Mouse (Mus musculus) left cerebral cortex, adult 2 months (tissue): ENCODE measurements at regions not wholly inside any gene's neighbourhood (a gene's known extent, or its start where the extent isn't known, plus 50 kb on each side); places are given as distances from the start of the nearest gene placed in this dataset.

ENCODE experiments used
- DNase-seq, 2 experiments: peaks; one replicate each; pipeline ENCODE4 v3.0.0; 2021 to 2022; ENCODE audit warnings: low spot score in 2 of 2, mixed read lengths in 1 of 2; ENCODE audit errors: extremely low spot score in 1 of 2
- H3K27ac ChIP-seq: fragments of 200-600 bp; 2 replicates; pipeline ENCODE4 v1.8.1; 2022
- H3K4me3 ChIP-seq: fragments of 200-600 bp; 2 replicates; pipeline ENCODE4 v1.8.1; 2022
- CTCF ChIP-seq: fragments of 200-600 bp; IDR thresholded peaks from 2 replicates; pipeline ENCODE4 v1.8.1; 2022; ENCODE audit warnings: antibody characterized with exemption, mild to moderate bottlenecking, moderate library complexity
- intact Hi-C: fragments of 180-260 bp; cut with DNase I; formaldehyde crosslinking; loops from one replicate; pipeline ENCODE4 v1.15.1; 2025

DNA sequence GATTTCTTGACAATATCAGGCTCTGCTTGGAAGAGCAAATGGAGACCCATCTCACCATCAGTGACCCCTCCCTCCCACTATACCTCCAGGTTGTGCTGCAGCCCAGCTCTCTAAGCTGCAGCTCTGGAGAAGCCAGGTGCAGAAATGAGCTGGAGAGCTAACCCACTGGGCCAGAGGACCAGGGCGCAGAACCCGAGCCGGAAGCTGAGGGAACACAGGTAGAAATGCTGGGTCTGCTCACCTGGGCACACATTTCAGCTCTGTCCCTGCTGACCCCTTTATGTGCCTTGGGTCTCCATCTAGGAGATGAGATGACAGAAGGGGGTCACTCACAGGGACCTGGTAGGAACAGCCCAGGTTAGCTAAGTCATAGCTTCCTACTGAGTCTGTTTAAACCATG lies 92.0 kb downstream of the Cops8 start:
- intact Hi-C loops: loop anchor here (5.0 kb wide), 1 partner anchor 38 kb away; no protein-coding TSS in a partner anchor
- no peak for TF ChIP-seq CTCF

DNA sequence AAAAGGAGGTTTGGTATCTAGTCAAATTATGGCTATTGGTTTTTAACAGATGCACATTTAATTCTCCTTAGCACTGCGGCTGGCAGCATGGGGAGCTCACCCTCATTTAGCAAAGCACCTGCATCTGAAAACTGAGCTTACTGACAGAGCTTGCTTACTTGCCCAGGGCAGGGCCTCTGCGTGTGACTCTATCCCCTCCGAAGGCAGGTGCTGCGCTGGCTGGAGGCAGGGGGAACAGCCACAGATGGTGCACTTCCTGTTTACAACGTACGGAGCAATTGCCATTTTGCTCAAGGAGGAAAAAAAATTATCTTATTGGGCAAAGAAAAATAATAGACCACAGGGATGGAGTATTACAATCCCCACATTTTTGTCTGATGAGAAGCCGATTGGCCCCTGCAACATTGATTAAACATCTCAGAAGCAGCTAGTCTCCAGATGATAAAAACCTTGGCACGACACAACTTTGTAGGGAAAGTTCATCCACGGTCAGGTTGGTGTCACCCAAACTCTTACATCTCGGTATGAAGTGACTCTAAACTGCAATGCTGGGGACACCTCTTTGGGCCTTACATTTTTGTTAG lies 92.5 kb downstream of the Cops8 start:
- H3K4me3 ChIP-seq: no peak overlapping the region
- no peak for DNase-seq
- intact Hi-C loops: no loop called here
- TF ChIP-seq CTCF: no peak
- H3K27ac ChIP-seq: no peak overlapping the region

More for the DNA sequence above, 92.0 kb downstream of the Cops8 start:
- Histone ChIP-seq H3K4me3 (no peak overlapping the region), H3K27ac (no peak overlapping the region)
- DNase-seq: no peak

DNA sequence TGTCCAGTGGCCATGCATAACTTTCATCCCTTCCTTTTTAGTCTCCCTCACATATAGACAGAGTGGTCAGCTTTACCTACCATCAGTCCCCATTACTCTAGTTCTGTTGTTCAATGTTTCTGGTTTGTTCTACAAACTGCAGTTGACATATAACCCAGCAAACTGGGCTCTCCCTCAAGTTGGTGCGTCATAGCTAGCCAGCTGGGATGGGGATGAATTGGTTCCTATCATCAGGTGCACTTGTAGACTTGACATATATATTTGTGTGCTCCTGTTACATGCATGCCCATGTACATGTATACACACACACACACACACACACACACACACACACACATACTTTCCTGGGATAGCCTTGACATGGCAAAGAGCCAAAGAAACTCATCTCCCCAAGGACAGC lies 93.2 kb downstream of the Cops8 start:
- intact Hi-C loops: no loop called here
- Histone ChIP-seq H3K4me3 (no peak overlapping the region), H3K27ac (no peak overlapping the region)
- no peak for TF ChIP-seq CTCF
- DNase-seq: no peak

DNA sequence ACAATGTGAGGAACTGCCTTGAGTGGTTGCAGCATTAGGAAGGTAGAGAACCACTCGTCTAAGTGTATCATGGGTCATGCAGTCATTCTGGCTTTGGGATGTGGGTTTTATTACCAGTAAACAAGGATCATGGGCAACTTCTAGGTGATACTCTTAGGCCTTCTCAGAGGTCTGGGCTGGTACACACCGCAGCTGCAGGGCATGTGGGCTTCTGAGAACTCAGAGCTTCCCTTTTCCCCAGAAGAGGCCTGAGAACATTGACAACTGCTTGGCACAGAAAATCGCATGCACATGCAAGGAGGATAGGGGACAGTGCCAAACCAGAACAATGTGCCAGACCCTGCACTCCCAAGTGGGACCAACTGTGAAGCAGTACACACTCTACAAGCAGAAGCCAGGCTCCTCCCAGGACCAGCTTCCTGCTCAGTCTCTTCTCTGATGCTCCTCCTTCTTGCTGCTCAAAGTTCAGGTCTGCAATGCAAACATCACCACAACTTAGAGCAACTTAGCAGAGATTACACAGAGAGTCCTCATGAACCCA lies 94.3 kb downstream of the Cops8 start:
- intact Hi-C loops: no loop called here
- no peak overlapping the region for H3K4me3 ChIP-seq
- no peak for DNase-seq
- no peak for TF ChIP-seq CTCF
- no peak overlapping the region for H3K27ac ChIP-seq

DNA sequence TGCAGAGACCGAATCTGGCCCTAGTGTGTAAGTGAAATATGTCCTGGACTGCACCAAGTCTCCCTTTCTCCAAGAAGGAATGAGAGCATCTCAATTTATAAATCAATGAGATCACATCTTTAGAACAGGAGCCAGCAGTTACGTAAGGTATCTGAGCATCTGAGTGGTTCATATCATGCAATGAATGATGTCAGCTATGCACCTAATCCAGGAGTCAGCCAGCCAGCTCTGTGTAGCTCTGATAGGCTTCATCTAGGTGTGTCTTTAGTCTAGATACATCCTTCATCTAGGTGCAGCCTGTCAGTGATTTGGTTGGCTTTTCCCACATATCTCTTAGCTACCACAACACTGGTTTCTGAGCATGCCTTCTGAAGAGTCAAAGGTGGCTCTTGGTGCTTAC lies 95.8 kb downstream of the Cops8 start:
- no peak overlapping the region for H3K27ac ChIP-seq
- intact Hi-C loops: no loop called here
- DNase-seq: no peak
- no peak overlapping the region for H3K4me3 ChIP-seq
- no peak for TF ChIP-seq CTCF

DNA sequence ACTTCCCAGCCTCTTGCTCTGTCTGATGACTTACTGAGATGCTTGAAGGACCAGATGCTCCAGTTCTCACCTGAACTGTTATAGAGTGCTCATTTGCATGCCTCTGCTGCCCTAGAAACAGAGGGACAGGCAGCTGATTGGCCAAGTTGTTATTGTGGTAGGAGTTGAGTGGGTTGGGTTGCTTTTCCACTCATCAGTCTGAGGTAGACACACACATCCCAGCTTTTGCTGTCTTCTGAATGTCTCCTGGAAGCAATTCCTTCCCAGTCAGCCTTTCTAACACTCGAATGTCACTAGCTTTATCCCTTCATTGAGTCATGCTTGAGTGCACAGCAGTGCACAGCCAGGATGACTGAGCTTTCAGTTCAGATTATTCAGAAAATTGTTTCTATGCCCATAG lies 99.0 kb downstream of the Cops8 start:
- intact Hi-C loops: no loop called here
- no peak for DNase-seq
- Histone ChIP-seq H3K4me3 (no peak overlapping the region), H3K27ac (no peak overlapping the region)
- TF ChIP-seq CTCF: no peak

DNA sequence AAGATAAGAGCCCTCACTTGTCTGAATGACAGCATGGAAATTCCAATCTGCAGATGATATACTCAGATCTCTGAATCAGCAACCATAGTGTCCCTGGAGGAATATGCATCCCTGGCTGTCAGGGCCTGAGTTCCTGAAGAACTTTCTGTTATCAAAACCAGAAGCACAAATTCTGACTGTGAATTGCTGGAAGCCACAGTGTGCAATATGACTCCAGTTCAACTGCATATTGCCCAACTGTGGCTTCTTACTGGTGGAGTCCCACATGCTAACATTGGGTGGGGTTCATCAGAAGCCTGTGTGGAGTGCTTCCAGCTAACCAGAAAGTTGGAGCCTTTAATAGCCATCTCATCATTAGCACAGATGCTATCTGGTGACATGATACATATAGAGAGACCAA lies 103.6 kb downstream of the Cops8 start:
- DNase-seq: no peak
- H3K4me3 ChIP-seq: no peak overlapping the region
- H3K27ac ChIP-seq: no peak overlapping the region
- no peak for TF ChIP-seq CTCF
- intact Hi-C loops: no loop called here

DNA sequence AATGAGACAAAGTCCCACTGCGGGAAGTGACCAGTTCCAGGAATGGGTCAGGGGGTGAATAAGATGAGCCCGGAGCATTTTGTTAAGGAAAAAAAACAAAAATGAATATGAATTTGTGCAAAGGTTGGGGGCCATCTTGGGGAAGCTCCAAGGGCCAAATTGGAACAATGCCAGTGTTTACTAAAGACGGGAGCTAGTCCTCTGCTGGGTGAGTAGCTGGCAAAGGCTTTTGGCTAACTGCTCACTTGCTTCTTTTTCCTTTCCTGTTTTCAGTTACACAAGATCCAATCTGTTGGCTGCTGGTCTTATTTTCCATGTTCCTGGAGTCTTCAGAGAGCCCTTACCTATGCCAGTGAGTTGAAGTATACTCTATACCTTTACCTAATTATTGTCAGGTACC lies 107.0 kb downstream of the Cops8 start:
- intact Hi-C loops: no loop called here
- no peak for TF ChIP-seq CTCF

DNA sequence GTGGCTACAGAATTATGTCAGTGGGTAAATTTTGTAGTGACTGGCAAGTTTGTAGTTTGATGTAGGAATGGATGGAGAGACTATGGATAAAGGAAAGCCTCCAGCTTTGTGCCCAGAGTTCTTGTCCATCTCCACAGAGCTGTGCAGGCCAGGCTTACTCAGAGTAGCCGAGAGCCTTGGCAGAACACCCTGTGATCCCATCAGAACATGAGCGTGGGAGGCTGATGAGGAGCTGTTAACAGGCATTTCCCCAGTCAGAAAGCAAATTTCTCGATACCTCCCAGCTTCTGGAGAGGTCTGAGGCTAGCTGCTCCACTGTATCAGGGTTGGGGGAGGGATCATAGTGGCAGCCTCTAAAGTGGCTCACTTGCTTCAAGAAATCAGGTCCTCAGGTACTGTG lies 107.8 kb downstream of the Cops8 start:
- intact Hi-C loops: no loop called here
- H3K27ac ChIP-seq: no peak overlapping the region
- no peak overlapping the region for H3K4me3 ChIP-seq
- no peak for TF ChIP-seq CTCF
- DNase-seq: no peak

More for the DNA sequence above, 107.0 kb downstream of the Cops8 start:
- H3K4me3 ChIP-seq: no peak overlapping the region
- no peak for DNase-seq
- no peak overlapping the region for H3K27ac ChIP-seq

DNA sequence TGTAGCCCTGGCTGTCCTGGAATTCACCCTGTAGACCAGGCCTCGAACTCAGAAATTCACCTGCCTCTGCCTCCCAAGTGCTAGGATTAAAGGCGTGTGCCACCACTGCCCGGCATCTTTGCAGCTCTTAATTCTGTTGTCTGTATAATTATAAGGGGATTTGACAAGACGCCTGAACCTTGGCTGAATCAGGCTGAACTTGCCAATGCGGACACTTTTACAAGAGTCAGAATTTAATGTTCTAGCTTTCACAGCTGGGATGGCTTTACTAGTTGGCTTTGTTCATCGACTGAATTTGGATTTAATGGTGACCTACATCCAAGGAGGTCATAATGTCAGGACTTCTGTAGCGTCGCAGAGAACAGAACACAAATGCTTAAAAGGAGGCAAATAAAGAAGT lies 108.3 kb downstream of the Cops8 start:
- no peak for TF ChIP-seq CTCF
- Histone ChIP-seq H3K27ac (no peak overlapping the region), H3K4me3 (no peak overlapping the region)
- no peak for DNase-seq
- intact Hi-C loops: no loop called here
